Mouse (Mus musculus): ENCODE measurements around the gene Zfp619. TPM values are rescaled to one million over a fixed set of nuclear protein-coding genes. Genes with fewer than 3 reads are reported as not detected.

Gene Zfp619
- polyA plus RNA-seq (2012; rRNA removed), result 0.24 and 0.27 TPM in 2 replicates

GRCm38 (mm10) chr7:39517616-39518177, at the start of gene Zfp619:
TSS of gene Zfp619 (plus strand) at chr7:39517766.

Other genes starting within 250 kb of the Zfp619 start
- gene Gm5114, start 104.6 kb upstream of the Zfp619 start, polyA plus RNA-seq (2012; rRNA removed), result not detected in 2 replicates